Mouse (Mus musculus) spleen, adult 2 months (tissue): Measurements from ENCODE around the gene Abca12. TPM values are rescaled to one million over a fixed set of nuclear protein-coding genes. Genes with fewer than 3 reads are reported as not detected.

Experiments used
- DNase-seq, 2 experiments: peaks; one replicate each; pipeline versions ENCODE4 v3.0.0 to v3.0.0-alpha.2; 2012 to 2021; ENCODE audit warnings: low spot score in 2 of 2, low read depth in 1 of 2
- H3K27ac ChIP-seq: fragments of 200-500 bp; 2 replicates; pipeline ENCODE4 v1.5.1; 2012; ENCODE audit warnings: low read length, inconsistent platforms; ENCODE audit not compliant: insufficient read depth
- H3K27me3 ChIP-seq: fragments of 200-500 bp; 2 replicates; pipeline ENCODE4 v1.6.1; 2012; ENCODE audit warnings: mild to moderate bottlenecking, moderate library complexity, low read length, inconsistent platforms; ENCODE audit not compliant: control insufficient read depth, insufficient read depth
- H3K36me3 ChIP-seq: fragments of 200-500 bp; 2 replicates; pipeline ENCODE4 v1.6.1; 2012; ENCODE audit warnings: mild to moderate bottlenecking, low read length, inconsistent platforms; ENCODE audit not compliant: control insufficient read depth, insufficient read depth
- H3K4me1 ChIP-seq: fragments of 200-500 bp; 2 replicates; pipeline ENCODE4 v1.6.1; 2011; ENCODE audit warnings: inconsistent platforms; ENCODE audit not compliant: control insufficient read depth, insufficient read depth, insufficient read length
- H3K4me3 ChIP-seq: fragments of 200-500 bp; 2 replicates; pipeline ENCODE4 v1.5.1; 2011; ENCODE audit warnings: mild to moderate bottlenecking, inconsistent platforms; ENCODE audit not compliant: insufficient read depth, insufficient read length; ENCODE audit errors: extremely low read depth
- CTCF ChIP-seq: fragments of 200-500 bp; IDR thresholded peaks from 2 replicates; pipeline ENCODE4 v1.5.1; 2011; ENCODE audit warnings: mild to moderate bottlenecking, inconsistent platforms; ENCODE audit not compliant: insufficient read depth, insufficient read length, insufficient replicate concordance; ENCODE audit errors: extremely low read depth
- POLR2A ChIP-seq: fragments of 200-500 bp; IDR thresholded peaks from 2 replicates; pipeline ENCODE4 v1.6.1; 2011; ENCODE audit warnings: low read depth, low read length, inconsistent platforms
- WGBS: fragments of 180-500 bp; shearing (Covaris S2); methylation state at CpG from one replicate; pipeline ENCODE4 v1.1.7; 2018; 5-methylcytosine and 5-hydroxymethylcytosine counted together
- polyA plus RNA-seq: library from polyadenylated mRNA; depleted of rRNA; stranded (reverse); fragments of >200 nt; gene quantifications from 2 replicates; pipeline ENCODE4 v1.2.3, GENCODE M21; 2012; rRNA removed

Gene Abca12
- not detected in 2 replicates for polyA plus RNA-seq

- Histone ChIP-seq H3K36me3 (no peaks in the 10 kb centered on the region), H3K27ac (no peak within 1 kb of the TSS), H3K4me3 (no peak within 1 kb of the TSS), H3K4me1 (no peaks in the 10 kb centered on the region), H3K27me3 (no peaks in the 10 kb centered on the region)
- no peak for DNase-seq
- TF ChIP-seq POLR2A (no peak), CTCF (no peak)
- WGBS: 88% methylated on average over 7 of the region's 7 CpGs
Observed at GRCm38 (mm10) chr1:71414810-71415209, at the start of gene Abca12. Abca12 (minus strand) TSS chr1:71414910.

GRCm38 (mm10) chr1:71457961-71458360 lies 43.3 kb upstream of the Abca12 start:
- H3K27me3 ChIP-seq: no peaks in the 10 kb centered on the region
- no peak overlapping the region for H3K27ac ChIP-seq
- DNase-seq: no peak
- TF ChIP-seq POLR2A (no peak), CTCF (no peak)
- H3K4me1 ChIP-seq: no peaks in the 10 kb centered on the region
- H3K36me3 ChIP-seq: no peaks in the 10 kb centered on the region
- H3K4me3 ChIP-seq: no peak overlapping the region
- 56% methylated on average over 3 of the region's 3 CpGs for WGBS

GRCm38 (mm10) chr1:71447424-71447823 lies 32.7 kb upstream of the Abca12 start:
- no peaks in the 10 kb centered on the region for H3K36me3 ChIP-seq
- H3K4me3 ChIP-seq: no peak overlapping the region
- H3K27ac ChIP-seq: no peak overlapping the region
- 90% methylated on average over 4 of the region's 4 CpGs for WGBS
- no peaks in the 10 kb centered on the region for H3K4me1 ChIP-seq
- TF ChIP-seq CTCF: no peak
- no peak for DNase-seq
- H3K27me3 ChIP-seq: no peaks in the 10 kb centered on the region

GRCm38 (mm10) chr1:71421741-71422333 lies 7.1 kb upstream of the Abca12 start:
- 80% methylated on average over 13 of the region's 13 CpGs for WGBS
- H3K27ac ChIP-seq: no peak overlapping the region
- H3K36me3 ChIP-seq: no peaks in the 10 kb centered on the region
- no peaks in the 10 kb centered on the region for H3K4me1 ChIP-seq
- H3K27me3 ChIP-seq: no peaks in the 10 kb centered on the region
- H3K4me3 ChIP-seq: no peak overlapping the region
- TF ChIP-seq POLR2A: no peak
- no peak for TF ChIP-seq CTCF
- no peak for DNase-seq

GRCm38 (mm10) chr1:71418467-71418866 lies 3.8 kb upstream of the Abca12 start:
- H3K36me3 ChIP-seq: no peaks in the 10 kb centered on the region
- TF ChIP-seq CTCF (no peak), POLR2A (no peak)
- H3K27ac ChIP-seq: no peak overlapping the region
- no peaks in the 10 kb centered on the region for H3K4me1 ChIP-seq
- 77% methylated on average over 5 of the region's 5 CpGs for WGBS
- no peak overlapping the region for H3K4me3 ChIP-seq
- H3K27me3 ChIP-seq: no peaks in the 10 kb centered on the region
- no peak for DNase-seq

GRCm38 (mm10) chr1:71417951-71418350 lies 3.2 kb upstream of the Abca12 start:
- Histone ChIP-seq H3K27me3 (no peaks in the 10 kb centered on the region), H3K4me1 (no peaks in the 10 kb centered on the region), H3K4me3 (no peak overlapping the region), H3K27ac (no peak overlapping the region), H3K36me3 (no peaks in the 10 kb centered on the region)
- TF ChIP-seq CTCF (no peak), POLR2A (no peak)
- 88% methylated on average over 5 of the region's 5 CpGs for whole genome bisulfite sequencing
- DNase-seq: no peak

GRCm38 (mm10) chr1:71414084-71414483 lies 626 bp downstream of the Abca12 start:
- H3K27me3 ChIP-seq: no peaks in the 10 kb centered on the region
- no peaks in the 10 kb centered on the region for H3K4me1 ChIP-seq
- WGBS: 72% methylated on average over 5 of the region's 6 CpGs
- no peak overlapping the region for H3K4me3 ChIP-seq
- no peak overlapping the region for H3K27ac ChIP-seq
- no peaks in the 10 kb centered on the region for H3K36me3 ChIP-seq
- DNase-seq: no peak
- TF ChIP-seq CTCF (no peak), POLR2A (no peak)
